Mouse (Mus musculus) spleen, adult 2 months (tissue): ENCODE data around the gene Ndnf.

Experiments
- CTCF ChIP-seq: fragments of 200-500 bp; IDR thresholded peaks from 2 replicates; pipeline ENCODE4 v1.5.1; 2011; ENCODE audit warnings: mild to moderate bottlenecking, inconsistent platforms; ENCODE audit not compliant: insufficient read depth, insufficient read length, insufficient replicate concordance; ENCODE audit errors: extremely low read depth
- POLR2A ChIP-seq: fragments of 200-500 bp; IDR thresholded peaks from 2 replicates; pipeline ENCODE4 v1.6.1; 2011; ENCODE audit warnings: low read depth, low read length, inconsistent platforms

DNA sequence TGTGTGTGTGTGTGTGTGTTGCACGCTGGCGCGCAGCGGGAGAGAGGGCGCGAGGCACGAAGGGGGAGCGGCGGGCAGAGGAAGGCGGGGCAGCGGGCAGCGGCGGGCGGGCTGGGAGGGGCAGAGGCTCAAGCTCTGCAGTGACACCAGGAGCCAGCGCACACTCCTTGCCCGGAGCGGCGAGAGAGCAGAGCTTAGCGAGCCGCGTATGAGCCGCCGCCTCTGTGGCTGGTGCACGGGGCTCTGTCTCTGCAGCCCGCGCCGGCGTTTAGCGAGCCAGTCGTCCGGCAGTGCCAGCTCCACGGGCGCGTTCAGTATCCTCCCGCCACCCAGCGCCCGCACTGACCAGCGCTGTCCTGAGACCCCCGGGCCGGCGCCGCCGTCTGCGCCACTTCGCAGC, at the start of gene Ndnf:
- TF ChIP-seq CTCF = no peak
- no peak for TF ChIP-seq POLR2A
